Mouse (Mus musculus): ENCODE results near the gene Tacc2. TPM values are rescaled to one million over a fixed set of nuclear protein-coding genes. Genes with fewer than 3 reads are reported as not detected.
A peak's percentile ranks its signal among the peaks of the same experiment; 100 is the strongest.

Gene Tacc2
- polyA plus RNA-seq, 1 experiment from 2014 or later: 53.5 TPM

- Histone ChIP-seq H3K4me1 (peaks cover 21% of the 10 kb centered on the region), H3K27me3 (no peaks in the 10 kb centered on the region), H3K9me3 (no peaks in the 10 kb centered on the region), H3K36me3 (no peaks in the 10 kb centered on the region), H3K9ac (replicated peaks) (no peak overlapping the region), H3K4me3 (no peak overlapping the region), H3K27ac (replicated peaks) (peak overlapping the region; percentile 47), H3K4me2 (replicated peaks) (no peak overlapping the region)
- WGBS: 49% methylated on average over 6 of the region's 6 CpGs
- ATAC-seq (replicated peaks): no peak
Measured at GRCm38 (mm10) chr7:130597546-130597945, 20.3 kb downstream of the Tacc2 start.

- ATAC-seq (replicated peaks): no peak
- Histone ChIP-seq H3K4me1 (peaks cover 18% of the 10 kb centered on the region), H3K9ac (replicated peaks) (no peak overlapping the region), H3K4me3 (no peak overlapping the region), H3K9me3 (no peaks in the 10 kb centered on the region), H3K4me2 (replicated peaks) (no peak overlapping the region), H3K27ac (replicated peaks) (no peak overlapping the region), H3K36me3 (no peaks in the 10 kb centered on the region), H3K27me3 (no peaks in the 10 kb centered on the region)
- 85% methylated on average over 3 of the region's 3 CpGs for WGBS
Measured at GRCm38 (mm10) chr7:130600074-130600473, 22.8 kb downstream of the Tacc2 start.

GRCm38 (mm10) chr7:130600546-130600945 lies 23.3 kb downstream of the Tacc2 start:
- Histone ChIP-seq H3K4me1 (peaks cover 18% of the 10 kb centered on the region), H3K4me3 (no peak overlapping the region), H3K27me3 (no peaks in the 10 kb centered on the region), H3K9ac (replicated peaks) (no peak overlapping the region), H3K27ac (replicated peaks) (no peak overlapping the region), H3K4me2 (replicated peaks) (no peak overlapping the region), H3K36me3 (no peaks in the 10 kb centered on the region), H3K9me3 (no peaks in the 10 kb centered on the region)
- 67% methylated on average over 2 of the region's 2 CpGs for WGBS
- ATAC-seq (replicated peaks): no peak

GRCm38 (mm10) chr7:130602804-130603203 lies 25.6 kb downstream of the Tacc2 start:
- H3K9me3 ChIP-seq: no peaks in the 10 kb centered on the region
- 91% methylated on average over 1 of the region's 1 CpGs for WGBS
- no peaks in the 10 kb centered on the region for H3K36me3 ChIP-seq
- no peak for ATAC-seq (replicated peaks)
- no peak overlapping the region for H3K4me3 ChIP-seq
- no peak overlapping the region for H3K27ac ChIP-seq (replicated peaks)
- H3K4me1 ChIP-seq: peaks cover 5% of the 10 kb centered on the region; the same call in 1 of the 2 replicates
- no peak overlapping the region for H3K9ac ChIP-seq (replicated peaks)
- no peak overlapping the region for H3K4me2 ChIP-seq (replicated peaks)
- H3K27me3 ChIP-seq: no peaks in the 10 kb centered on the region

- H3K27ac ChIP-seq (replicated peaks): no peak overlapping the region
- no peaks in the 10 kb centered on the region for H3K4me1 ChIP-seq
- H3K4me2 ChIP-seq (replicated peaks): no peak overlapping the region
- H3K27me3 ChIP-seq: no peaks in the 10 kb centered on the region
- H3K9me3 ChIP-seq: no peaks in the 10 kb centered on the region
- no peak overlapping the region for H3K9ac ChIP-seq (replicated peaks)
- H3K4me3 ChIP-seq: no peak overlapping the region
- no peaks in the 10 kb centered on the region for H3K36me3 ChIP-seq
- WGBS: 92% methylated on average over 5 of the region's 5 CpGs
- no peak for ATAC-seq (replicated peaks)
Measured at GRCm38 (mm10) chr7:130603556-130603955, 26.3 kb downstream of the Tacc2 start.

GRCm38 (mm10) chr7:130604390-130604789 lies 27.2 kb downstream of the Tacc2 start:
- 72% methylated on average over 2 of the region's 2 CpGs for WGBS
- Histone ChIP-seq H3K27me3 (no peaks in the 10 kb centered on the region), H3K4me1 (no peaks in the 10 kb centered on the region), H3K9ac (replicated peaks) (no peak overlapping the region), H3K4me3 (no peak overlapping the region), H3K9me3 (no peaks in the 10 kb centered on the region), H3K27ac (replicated peaks) (no peak overlapping the region), H3K36me3 (no peaks in the 10 kb centered on the region), H3K4me2 (replicated peaks) (no peak overlapping the region)
- no peak for ATAC-seq (replicated peaks)

GRCm38 (mm10) chr7:130605111-130605510 lies 27.9 kb downstream of the Tacc2 start:
- WGBS: 32% methylated on average over 6 of the region's 6 CpGs
- H3K27me3 ChIP-seq: no peaks in the 10 kb centered on the region
- ATAC-seq (replicated peaks): no peak
- no peak overlapping the region for H3K9ac ChIP-seq (replicated peaks)
- no peak overlapping the region for H3K4me2 ChIP-seq (replicated peaks)
- H3K4me1 ChIP-seq: no peaks in the 10 kb centered on the region
- H3K4me3 ChIP-seq: no peak overlapping the region
- no peaks in the 10 kb centered on the region for H3K36me3 ChIP-seq
- H3K9me3 ChIP-seq: no peaks in the 10 kb centered on the region
- H3K27ac ChIP-seq (replicated peaks): no peak overlapping the region

GRCm38 (mm10) chr7:130606958-130607357 lies 29.7 kb downstream of the Tacc2 start:
- no peak overlapping the region for H3K4me2 ChIP-seq (replicated peaks)
- H3K27ac ChIP-seq (replicated peaks): no peak overlapping the region
- 84% methylated on average over 4 of the region's 4 CpGs for WGBS
- no peaks in the 10 kb centered on the region for H3K27me3 ChIP-seq
- H3K4me3 ChIP-seq: no peak overlapping the region
- no peaks in the 10 kb centered on the region for H3K9me3 ChIP-seq
- H3K9ac ChIP-seq (replicated peaks): no peak overlapping the region
- H3K4me1 ChIP-seq: no peaks in the 10 kb centered on the region
- ATAC-seq (replicated peaks): no peak
- H3K36me3 ChIP-seq: no peaks in the 10 kb centered on the region

- Histone ChIP-seq H3K4me2 (replicated peaks) (no peak overlapping the region), H3K4me1 (no peaks in the 10 kb centered on the region), H3K4me3 (no peak overlapping the region), H3K27ac (replicated peaks) (no peak overlapping the region), H3K36me3 (no peaks in the 10 kb centered on the region), H3K9me3 (no peaks in the 10 kb centered on the region), H3K27me3 (no peaks in the 10 kb centered on the region), H3K9ac (replicated peaks) (no peak overlapping the region)
- WGBS: 84% methylated on average over 4 of the region's 4 CpGs
- ATAC-seq (replicated peaks): no peak
Measured at GRCm38 (mm10) chr7:130613973-130614372, 36.7 kb downstream of the Tacc2 start.

GRCm38 (mm10) chr7:130617591-130617990 lies 40.4 kb downstream of the Tacc2 start:
- no peaks in the 10 kb centered on the region for H3K27me3 ChIP-seq
- no peak overlapping the region for H3K4me2 ChIP-seq (replicated peaks)
- no peaks in the 10 kb centered on the region for H3K36me3 ChIP-seq
- no peaks in the 10 kb centered on the region for H3K9me3 ChIP-seq
- no peak overlapping the region for H3K9ac ChIP-seq (replicated peaks)
- ATAC-seq (replicated peaks): no peak
- 94% methylated on average over 3 of the region's 3 CpGs for WGBS
- H3K27ac ChIP-seq (replicated peaks): no peak overlapping the region
- H3K4me3 ChIP-seq: no peak overlapping the region
- no peaks in the 10 kb centered on the region for H3K4me1 ChIP-seq

GRCm38 (mm10) chr7:130621068-130621467 lies 43.8 kb downstream of the Tacc2 start:
- no peak overlapping the region for H3K27ac ChIP-seq (replicated peaks)
- no peak for ATAC-seq (replicated peaks)

GRCm38 (mm10) chr7:130621953-130622352 lies 44.7 kb downstream of the Tacc2 start:
- WGBS: 57% methylated on average over 3 of the region's 3 CpGs
- Histone ChIP-seq H3K9ac (replicated peaks) (no peak overlapping the region), H3K9me3 (no peaks in the 10 kb centered on the region), H3K36me3 (no peaks in the 10 kb centered on the region), H3K27ac (replicated peaks) (no peak overlapping the region), H3K4me1 (no peaks in the 10 kb centered on the region), H3K27me3 (no peaks in the 10 kb centered on the region), H3K4me3 (no peak overlapping the region), H3K4me2 (replicated peaks) (no peak overlapping the region)
- ATAC-seq (replicated peaks): no peak

More at GRCm38 (mm10) chr7:130621068-130621467, 43.8 kb downstream of the Tacc2 start:
- no peaks in the 10 kb centered on the region for H3K27me3 ChIP-seq
- no peaks in the 10 kb centered on the region for H3K36me3 ChIP-seq
- WGBS: 94% methylated on average over 2 of the region's 2 CpGs
- H3K4me3 ChIP-seq: no peak overlapping the region
- H3K4me2 ChIP-seq (replicated peaks): no peak overlapping the region
- no peaks in the 10 kb centered on the region for H3K9me3 ChIP-seq
- H3K4me1 ChIP-seq: no peaks in the 10 kb centered on the region
- H3K9ac ChIP-seq (replicated peaks): no peak overlapping the region

GRCm38 (mm10) chr7:130622359-130622758 lies 45.1 kb downstream of the Tacc2 start:
- ATAC-seq (replicated peaks): no peak
- Histone ChIP-seq H3K4me2 (replicated peaks) (no peak overlapping the region), H3K4me1 (no peaks in the 10 kb centered on the region), H3K27me3 (no peaks in the 10 kb centered on the region), H3K9me3 (no peaks in the 10 kb centered on the region), H3K27ac (replicated peaks) (no peak overlapping the region), H3K9ac (replicated peaks) (no peak overlapping the region), H3K36me3 (no peaks in the 10 kb centered on the region), H3K4me3 (no peak overlapping the region)
- 85% methylated on average over 4 of the region's 4 CpGs for WGBS

Measured in forebrain, embryonic 15.5 days (tissue).